Mouse (Mus musculus) liver, embryonic 14.5 days (tissue): ENCODE data around the gene Car8. TPM values are rescaled to one million over a fixed set of nuclear protein-coding genes. Genes with fewer than 3 reads are reported as not detected.
"Not testable (repeated sequence)": the region's sequence is repeated elsewhere in the genome, so short reads cannot be mapped to it uniquely, and the experiment has no call there.

ENCODE experiments used
- ATAC-seq: fragments of 200-750 bp; cut with Nextera tagmentation; 2 replicates; pipeline ENCODE4 v1.8.0; 2017; ENCODE audit warnings: moderate number of reproducible peaks, mild to moderate bottlenecking, moderate library complexity; ENCODE audit not compliant: insufficient read depth
- DNase-seq, 3 experiments: peaks; one replicate each; pipeline ENCODE4 v3.0.0-alpha.2; 2012 to 2013; ENCODE audit warnings: low read depth in 3 of 3, low spot score in 3 of 3
- H3K27ac ChIP-seq: fragments of 300-500 bp; sonication (generic); 2 replicates; pipeline ENCODE4 v1.5.1; 2014; ENCODE audit warnings: moderate library complexity, mild to moderate bottlenecking, control low read depth, inconsistent platforms
- H3K27me3 ChIP-seq: fragments of 300-500 bp; sonication (generic); 2 replicates; pipeline ENCODE4 v1.6.1; 2014; ENCODE audit warnings: mild to moderate bottlenecking, low read length, moderate library complexity; ENCODE audit not compliant: control insufficient read depth, insufficient read depth
- H3K36me3 ChIP-seq: fragments of 300-500 bp; sonication (generic); replicated peaks from 2 replicates; pipeline ENCODE4 v1.6.1; 2014; ENCODE audit warnings: low read depth; ENCODE audit not compliant: control insufficient read depth, insufficient read depth
- H3K4me1 ChIP-seq, 2 experiments: fragments of 200-500 bp in 1 of 2; fragments of 300-500 bp in 1 of 2; sonication (generic) in 1 of 2; replicated peaks; 2 replicates each; pipeline ENCODE4 v1.6.1; 2012 to 2014; ENCODE audit warnings: antibody characterized with exemption in 1 of 2, inconsistent platforms in 1 of 2, low read length in 1 of 2; ENCODE audit not compliant: control insufficient read depth in 2 of 2, insufficient read depth in 2 of 2
- H3K4me2 ChIP-seq: fragments of 300-500 bp; sonication (generic); 2 replicates; pipeline ENCODE4 v1.6.1; 2014; ENCODE audit warnings: low read depth, mild to moderate bottlenecking, control low read depth, moderate library complexity
- H3K4me3 ChIP-seq, 2 experiments: fragments of 200-500 bp in 1 of 2; fragments of 300-500 bp in 1 of 2; sonication (generic) in 1 of 2; 2 replicates each; pipeline ENCODE4 v1.5.1; 2012 to 2014; ENCODE audit warnings: low read depth in 2 of 2, low read length in 2 of 2, mild to moderate bottlenecking in 2 of 2, control low read depth in 1 of 2, inconsistent platforms in 1 of 2, moderate library complexity in 1 of 2; ENCODE audit not compliant: insufficient read depth in 1 of 2
- H3K9ac ChIP-seq: fragments of 300-500 bp; sonication (generic); replicated peaks from 2 replicates; pipeline ENCODE4 v1.6.1; 2014; ENCODE audit warnings: mild to moderate bottlenecking, control low read depth, moderate library complexity
- H3K9me3 ChIP-seq: fragments of 300-500 bp; sonication (generic); 2 replicates; pipeline ENCODE4 v1.6.1; 2016; ENCODE audit warnings: low read length, mixed read lengths; ENCODE audit not compliant: control insufficient read depth
- CTCF ChIP-seq: IDR thresholded peaks from 2 replicates; pipeline ENCODE4 v1.5.1; 2016; ENCODE audit warnings: antibody characterized with exemption, low read depth, control low read depth
- EP300 ChIP-seq: IDR thresholded peaks from 2 replicates; pipeline ENCODE4 v1.6.1; 2016; ENCODE audit warnings: antibody characterized with exemption, low read depth
- WGBS: fragments of 180-500 bp; shearing (Covaris S2); extraction: QIAGEN DNeasy Blood & Tissue Kit; methylation state at CpG from one replicate; pipeline ENCODE4 v1.1.7; 2014; ENCODE audit not compliant: insufficient replicate concordance; 5-methylcytosine and 5-hydroxymethylcytosine counted together
- polyA plus RNA-seq, 2 experiments: library from polyadenylated mRNA; depleted of rRNA in 1 of 2; stranded (reverse) in 1 of 2; unstranded in 1 of 2; fragments of >200 nt; fragmentation: Nextera tagmentation in 1 of 2; extraction: Ambion mirVana in 1 of 2; gene quantifications; 2 replicates each; pipeline versions ENCODE4 v1.2.1 to v1.2.3; 2012 to 2014

Car8 gene
- polyA plus RNA-seq, 2 experiments: 1.0 to 2.3 TPM

- DNase-seq (no peak), ATAC-seq (no peak)
Observed at GRCm38 (mm10) chr4:8190441-8190840, 48.4 kb downstream of the Car8 start.

GRCm38 (mm10) chr4:8186921-8187687 is 51.7 kb downstream of the Car8 start:
- H3K4me3 ChIP-seq: no peak overlapping the region
- DNase-seq (no peak), ATAC-seq (no peak)
- H3K9ac ChIP-seq: no peak overlapping the region
- no peaks in the 10 kb centered on the region for H3K27me3 ChIP-seq
- no peaks in the 10 kb centered on the region for H3K9me3 ChIP-seq
- no peak overlapping the region for H3K4me2 ChIP-seq
- H3K36me3 ChIP-seq: no peaks in the 10 kb centered on the region
- WGBS: 57% methylated on average over 8 of the region's 8 CpGs
- H3K4me1 ChIP-seq: no peaks in the 10 kb centered on the region
- no peak for TF ChIP-seq EP300
- no peak for TF ChIP-seq CTCF
- no peak overlapping the region for H3K27ac ChIP-seq

More at GRCm38 (mm10) chr4:8190441-8190840, 48.4 kb downstream of the Car8 start:
- H3K27ac ChIP-seq: no peak overlapping the region
- no peaks in the 10 kb centered on the region for H3K27me3 ChIP-seq
- H3K9me3 ChIP-seq: no peaks in the 10 kb centered on the region
- no peak overlapping the region for H3K4me2 ChIP-seq
- no peaks in the 10 kb centered on the region for H3K36me3 ChIP-seq
- 43% methylated on average over 4 of the region's 4 CpGs for WGBS
- no peak overlapping the region for H3K4me3 ChIP-seq
- TF ChIP-seq CTCF: peak; percentile 28; the same call in 1 of the 2 replicates
- TF ChIP-seq EP300: no peak
- H3K9ac ChIP-seq: no peak overlapping the region
- H3K4me1 ChIP-seq: no peaks in the 10 kb centered on the region

- H3K36me3 ChIP-seq: no peaks in the 10 kb centered on the region
- no peak overlapping the region for H3K4me3 ChIP-seq
- H3K9me3 ChIP-seq: no peaks in the 10 kb centered on the region
- H3K9ac ChIP-seq: no peak overlapping the region
- no peaks in the 10 kb centered on the region for H3K27me3 ChIP-seq
- H3K4me1 ChIP-seq: 0 out of 4 replicates have a peak, but pooled peaks cover 0 to 2% of the 10 kb centered on the region in 2 experiments
- TF ChIP-seq CTCF (no peak), EP300 (no peak)
- no peak overlapping the region for H3K4me2 ChIP-seq
- WGBS: 27% methylated on average over 4 of the region's 4 CpGs
- H3K27ac ChIP-seq: no peak overlapping the region
- DNase-seq: no peak
- no peak for ATAC-seq
Observed at GRCm38 (mm10) chr4:8180576-8180975, 58.3 kb downstream of the Car8 start.

GRCm38 (mm10) chr4:8154589-8155198 is 84.1 kb downstream of the Car8 start:
- no peak overlapping the region for H3K4me3 ChIP-seq
- DNase-seq: no peak
- H3K9me3 ChIP-seq: no peaks in the 10 kb centered on the region
- no peaks in the 10 kb centered on the region for H3K4me1 ChIP-seq
- no peaks in the 10 kb centered on the region for H3K27me3 ChIP-seq
- H3K4me2 ChIP-seq: no peak overlapping the region
- no peaks in the 10 kb centered on the region for H3K36me3 ChIP-seq
- no peak overlapping the region for H3K9ac ChIP-seq
- TF ChIP-seq CTCF: no peak
- TF ChIP-seq EP300: no peak
- 68% methylated on average over 6 of the region's 6 CpGs for WGBS
- no peak for ATAC-seq
- H3K27ac ChIP-seq: no peak overlapping the region

GRCm38 (mm10) chr4:8153926-8154325 is 84.9 kb downstream of the Car8 start:
- WGBS: 59% methylated on average over 5 of the region's 5 CpGs
- not testable (repeated sequence) for H3K4me2 ChIP-seq, DNase-seq, ATAC-seq, H3K36me3 ChIP-seq, H3K27ac ChIP-seq, H3K4me1 ChIP-seq, H3K9ac ChIP-seq, H3K4me3 ChIP-seq, H3K27me3 ChIP-seq, H3K9me3 ChIP-seq
